Mouse (Mus musculus) MEL (cell line): ENCODE results near the gene Hsd3b5.

Experiments
- CTCF ChIP-seq, 3 experiments: IDR thresholded peaks in 2 of 3; conservative IDR thresholded peaks in 1 of 3; 2 replicates each; pipeline ENCODE4 v1.5.1; 2011 to 2012; ENCODE audit warnings: low read length in 3 of 3, low read depth in 2 of 3, mild to moderate bottlenecking in 2 of 3, improper control_type of control experiment in 1 of 3, inconsistent platforms in 1 of 3, mixed read lengths in 1 of 3, moderate library complexity in 1 of 3; ENCODE audit not compliant: control insufficient read depth in 1 of 3, insufficient read depth in 1 of 3, poor library complexity in 1 of 3, severe bottlenecking in 1 of 3
- EP300 ChIP-seq, 2 experiments: IDR thresholded peaks; 2 replicates each; pipeline ENCODE4 v1.6.1; 2011; ENCODE audit warnings: improper control_type of control experiment in 2 of 2, low read length in 2 of 2, low read depth in 1 of 2, mild to moderate bottlenecking in 1 of 2
- ETS1 ChIP-seq: IDR thresholded peaks from 2 replicates; pipeline ENCODE4 v1.6.1; 2012; ENCODE audit warnings: low read depth, mild to moderate bottlenecking, inconsistent platforms, low read length, improper control_type of control experiment, moderate library complexity
- GABPA ChIP-seq: IDR thresholded peaks from 2 replicates; pipeline ENCODE4 v1.6.1; 2012; ENCODE audit warnings: low read depth, mild to moderate bottlenecking, inconsistent platforms, low read length, improper control_type of control experiment, moderate library complexity
- HCFC1 ChIP-seq: IDR thresholded peaks from 2 replicates; pipeline ENCODE4 v1.6.1; 2012; ENCODE audit warnings: low read depth, mild to moderate bottlenecking, inconsistent platforms, low read length, improper control_type of control experiment, moderate library complexity
- MEF2A ChIP-seq: IDR thresholded peaks from 2 replicates; pipeline ENCODE4 v1.6.1; 2014; ENCODE audit warnings: low read depth, mild to moderate bottlenecking, inconsistent platforms, low read length, improper control_type of control experiment; ENCODE audit not compliant: poor library complexity, insufficient replicate concordance, severe bottlenecking; ENCODE audit errors: extremely low read depth
- NRF1 ChIP-seq: IDR thresholded peaks from 2 replicates; pipeline ENCODE4 v1.6.1; 2014; ENCODE audit warnings: low read depth, mild to moderate bottlenecking, inconsistent platforms, low read length, improper control_type of control experiment, moderate library complexity; ENCODE audit not compliant: poor library complexity, insufficient read depth, severe bottlenecking
- POLR2A ChIP-seq, 2 experiments: IDR thresholded peaks; 2 replicates each; pipeline ENCODE4 v1.6.1; 2011 to 2012; ENCODE audit warnings: low read length in 2 of 2, mild to moderate bottlenecking in 2 of 2, control low read depth in 1 of 2, improper control_type of control experiment in 1 of 2, low read depth in 1 of 2, moderate library complexity in 1 of 2; ENCODE audit not compliant: control insufficient read depth in 1 of 2, insufficient read depth in 1 of 2, poor library complexity in 1 of 2
- TCF12 ChIP-seq: IDR thresholded peaks from 2 replicates; pipeline ENCODE4 v1.6.1; 2014; ENCODE audit warnings: low read depth, mild to moderate bottlenecking, inconsistent platforms, low read length, improper control_type of control experiment, moderate library complexity
- USF1 ChIP-seq: IDR thresholded peaks from 2 replicates; pipeline ENCODE4 v1.6.1; 2014; ENCODE audit warnings: low read depth, mild to moderate bottlenecking, inconsistent platforms, low read length, improper control_type of control experiment, moderate library complexity
- ZNF384 ChIP-seq: IDR thresholded peaks from 2 replicates; pipeline ENCODE4 v1.6.1; 2012; ENCODE audit warnings: low read depth, mild to moderate bottlenecking, inconsistent platforms, low read length, improper control_type of control experiment

DNA sequence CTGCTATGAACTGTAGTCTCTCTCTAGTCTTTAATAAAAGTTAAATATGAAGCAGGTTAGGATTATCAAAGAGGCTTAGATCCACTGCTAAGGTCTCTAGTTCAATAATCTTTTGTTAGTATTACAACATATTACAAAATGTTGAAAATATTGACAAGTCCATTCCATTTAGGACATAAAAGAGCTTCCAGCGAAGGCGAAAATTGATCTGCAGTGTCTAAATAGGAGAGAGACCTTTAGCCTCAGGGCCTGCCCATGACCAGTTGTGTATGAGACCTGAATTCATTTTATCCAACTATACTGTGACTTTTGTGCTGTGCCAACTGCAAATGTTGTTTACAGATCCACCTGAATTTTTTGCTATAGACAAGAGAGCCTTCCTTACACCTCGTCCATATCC, 419 bp downstream of the Hsd3b5 start:
- TF ChIP-seq NRF1 (no peak), USF1 (no peak), POLR2A (IDR thresholded peaks at IDR 0.05; ENCODE audit: control insufficient read depth in 1 of 2, insufficient read depth in 1 of 2, low read depth in 1 of 2, low read length in 2 of 2, poor library complexity in 1 of 2) (no peak), MEF2A (no peak), HCFC1 (no peak), CTCF (IDR thresholded peaks at IDR 0.05 in 2 of 3, conservative IDR thresholded peaks at IDR 0.05 in 1 of 3; ENCODE audit: control insufficient read depth in 1 of 3, insufficient read depth in 1 of 3, low read depth in 2 of 3, low read length in 3 of 3, poor library complexity in 1 of 3, severe bottlenecking in 1 of 3) (no peak), ETS1 (no peak), GABPA (no peak), ZNF384 (no peak), EP300 (IDR thresholded peaks at IDR 0.05; ENCODE audit: low read depth in 1 of 2, low read length in 2 of 2) (no peak), TCF12 (no peak)
